Mouse (Mus musculus) telencephalon, adult 2 months (tissue): ENCODE results near the gene Phf3.

Experiments used
- DNase-seq: peaks from one replicate; pipeline ENCODE4 v3.0.0-alpha.2; 2011; ENCODE audit warnings: low read depth, low spot score

Phf3 gene

DNA sequence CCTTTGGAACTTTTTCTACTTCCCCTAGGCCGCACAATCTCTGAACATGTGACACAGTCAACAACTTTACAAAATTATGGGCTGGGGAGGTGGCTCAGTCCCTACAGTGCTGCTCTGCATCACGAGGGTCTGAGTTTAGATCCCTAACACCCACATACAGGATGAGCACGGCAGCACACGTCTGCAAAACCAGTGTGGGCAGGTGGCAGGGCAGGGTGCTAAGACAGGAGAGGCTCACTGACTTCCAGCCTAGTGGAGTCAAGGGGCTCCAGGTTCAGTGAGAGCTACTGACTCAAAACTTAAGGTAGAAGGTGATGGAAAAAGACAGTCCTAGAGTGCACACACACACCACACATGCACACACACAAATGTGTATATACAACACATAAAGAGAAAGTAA lies 40.9 kb downstream of the Phf3 start:
- DNase-seq, result no peak

- DNase-seq, result no peak
Observed at GRCm38 (mm10) chr1:30819414-30819813, 54.3 kb downstream of the Phf3 start.

GRCm38 (mm10) chr1:30815609-30816008 lies 58.1 kb downstream of the Phf3 start:
- DNase-seq, result no peak

- no peak for DNase-seq
Observed at GRCm38 (mm10) chr1:30814987-30815386, 58.7 kb downstream of the Phf3 start.

- no peak for DNase-seq
Observed at GRCm38 (mm10) chr1:30808101-30808699, 65.5 kb downstream of the Phf3 start.

DNA sequence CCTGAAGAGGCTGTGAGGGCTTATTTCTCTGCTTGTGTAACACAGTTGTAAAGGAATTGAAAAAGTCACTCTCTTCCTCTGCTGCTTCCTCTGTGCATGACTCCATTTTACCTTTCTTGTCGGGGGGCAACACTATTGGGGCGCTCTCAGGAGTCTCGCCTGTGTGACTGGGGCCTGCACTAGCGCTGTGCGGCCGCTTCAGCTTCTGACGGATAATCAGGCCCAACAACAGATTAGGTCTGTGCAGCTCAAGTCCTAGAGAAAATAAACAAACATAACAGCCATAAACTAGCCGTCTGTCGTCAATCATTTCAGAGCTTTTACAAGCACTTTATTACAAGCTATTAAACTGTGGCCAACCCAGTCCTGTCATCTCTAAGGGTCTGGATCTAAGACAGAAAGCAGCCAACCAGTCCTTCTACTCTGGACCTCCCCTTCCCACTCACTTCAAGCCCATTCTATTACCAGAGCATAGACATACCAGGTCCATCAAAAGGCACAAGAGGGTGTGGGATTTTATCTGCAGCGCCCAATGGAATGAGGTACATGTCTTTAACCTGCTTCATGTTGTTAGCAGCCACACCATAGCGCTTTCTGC lies 67.9 kb downstream of the Phf3 start:
- no peak for DNase-seq

GRCm38 (mm10) chr1:30804919-30805318 lies 68.8 kb downstream of the Phf3 start:
- no peak for DNase-seq

DNA sequence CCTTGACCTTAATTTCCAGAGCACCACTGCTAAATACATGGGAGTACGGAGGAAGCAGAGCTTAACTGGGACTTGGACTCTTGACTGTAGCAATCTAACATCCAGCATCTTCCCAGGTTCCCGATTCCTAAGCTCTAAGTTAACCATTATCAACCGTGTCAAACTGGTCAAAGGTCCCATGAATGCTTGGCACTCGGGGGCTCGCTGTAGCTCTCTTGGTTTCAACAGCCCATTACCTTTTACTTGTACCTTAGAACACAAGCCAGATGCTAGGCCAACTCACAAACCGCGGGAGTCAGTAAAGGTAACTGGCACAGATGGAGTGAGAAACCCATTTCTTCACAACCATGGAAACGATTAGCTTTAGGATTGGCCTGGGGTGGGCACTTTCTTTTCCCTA lies 71.8 kb downstream of the Phf3 start:
- DNase-seq, result no peak

GRCm38 (mm10) chr1:30799277-30799834 lies 74.4 kb downstream of the Phf3 start:
- no peak for DNase-seq

DNA sequence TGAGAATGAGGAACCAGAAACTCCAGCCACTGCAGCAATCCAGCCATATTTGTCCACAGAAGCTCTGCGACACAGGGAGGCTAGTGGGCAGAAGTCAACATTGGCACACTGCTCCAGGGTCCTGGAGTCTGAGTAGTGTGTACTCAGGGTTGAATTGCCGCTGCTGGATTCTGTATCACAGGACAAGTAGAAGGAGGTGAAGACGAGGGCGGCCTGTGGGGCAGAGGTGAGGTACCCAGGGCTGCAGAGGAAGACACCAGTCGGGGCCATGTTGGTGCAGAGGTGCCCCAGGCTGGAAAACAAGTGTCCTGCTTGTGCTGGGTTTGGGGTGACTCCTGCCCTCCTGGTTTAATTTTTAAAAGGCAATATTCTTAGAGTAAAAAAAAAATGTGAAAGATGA lies 79.1 kb downstream of the Phf3 start:
- no peak for DNase-seq

DNA sequence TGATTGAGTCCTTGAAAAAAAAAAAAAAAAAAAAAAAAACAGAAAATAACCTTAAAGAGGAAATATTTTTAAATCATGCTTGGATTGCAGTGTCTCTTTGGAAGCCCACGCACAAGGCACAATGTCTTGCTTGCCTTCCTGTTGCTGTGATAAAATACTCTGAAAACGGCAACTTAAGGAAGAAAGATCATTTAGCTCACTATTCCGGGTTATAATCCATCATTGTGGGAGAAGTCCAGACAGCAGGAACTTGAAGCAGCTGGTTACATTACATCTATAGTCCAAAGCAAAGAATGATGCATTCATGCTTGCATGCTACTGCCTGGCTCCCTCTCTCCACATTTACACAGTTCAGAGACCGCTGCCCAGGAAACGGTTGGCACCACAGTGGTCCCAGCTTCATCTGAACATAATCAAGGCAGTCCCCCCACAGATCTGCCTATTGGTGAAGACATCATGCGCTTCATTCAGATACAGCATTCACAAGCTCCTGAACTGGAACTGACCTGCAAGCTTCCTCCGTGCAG lies 80.3 kb downstream of the Phf3 start:
- DNase-seq, result peak; percentile 41

DNA sequence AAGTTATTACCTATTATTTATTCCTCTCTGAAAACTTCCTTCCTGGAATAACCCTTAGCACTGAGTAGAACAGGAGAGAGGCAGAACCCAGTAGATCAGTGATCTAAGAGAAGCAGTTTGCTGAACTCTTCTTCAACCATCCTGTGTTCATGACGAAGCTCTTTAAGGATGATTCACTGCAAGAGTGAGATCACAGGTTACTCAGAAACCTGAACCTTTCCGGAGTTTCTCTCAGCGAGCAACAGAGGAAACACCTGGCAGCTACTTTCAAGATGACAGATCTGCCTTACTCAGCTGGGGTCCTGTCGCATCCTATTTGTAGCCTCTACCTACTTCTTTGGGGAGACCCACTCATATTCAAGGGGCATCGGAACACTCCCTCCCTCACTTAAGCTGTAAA lies 80.8 kb downstream of the Phf3 start:
- DNase-seq, result no peak

- DNase-seq, result no peak
Observed at GRCm38 (mm10) chr1:30790220-30790619, 83.5 kb downstream of the Phf3 start.

DNA sequence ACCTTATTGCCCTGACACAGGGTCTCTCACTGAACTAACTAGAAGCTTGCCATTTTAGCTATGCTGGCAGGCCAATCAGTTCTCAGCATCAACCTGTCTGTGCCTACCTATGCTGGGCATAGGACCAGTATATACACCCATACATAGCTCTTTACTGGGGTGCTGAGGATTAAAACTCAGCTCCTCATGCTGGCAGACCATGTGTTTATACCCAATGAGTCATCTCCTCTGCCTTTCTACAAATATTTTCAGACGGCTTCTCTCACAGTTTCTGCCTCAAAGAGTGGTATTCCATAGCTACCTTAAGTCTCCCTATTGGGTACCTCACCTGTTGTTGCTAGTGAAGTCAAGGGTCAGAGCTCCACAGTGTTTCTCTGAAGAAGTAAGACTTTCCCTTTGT lies 84.0 kb downstream of the Phf3 start:
- DNase-seq, result no peak

DNA sequence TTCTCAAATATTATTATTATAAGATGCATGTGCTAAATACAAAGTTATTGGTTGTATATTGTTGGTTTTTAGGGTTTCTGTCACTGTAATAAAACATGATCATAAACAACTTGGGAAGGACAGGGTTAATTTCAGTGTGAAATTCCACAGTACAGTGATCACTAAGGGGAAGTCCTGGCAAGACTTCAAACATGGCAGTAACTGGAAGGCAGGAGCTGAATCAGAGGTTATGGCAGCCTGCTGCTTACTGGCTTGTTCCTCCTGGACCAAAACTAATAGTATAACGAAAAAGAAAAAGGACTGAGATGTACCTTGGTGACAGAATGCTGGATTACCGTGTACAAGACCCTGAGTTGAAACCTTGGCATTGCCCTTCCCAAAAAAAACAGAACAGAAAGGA lies 84.7 kb downstream of the Phf3 start:
- DNase-seq, result no peak

DNA sequence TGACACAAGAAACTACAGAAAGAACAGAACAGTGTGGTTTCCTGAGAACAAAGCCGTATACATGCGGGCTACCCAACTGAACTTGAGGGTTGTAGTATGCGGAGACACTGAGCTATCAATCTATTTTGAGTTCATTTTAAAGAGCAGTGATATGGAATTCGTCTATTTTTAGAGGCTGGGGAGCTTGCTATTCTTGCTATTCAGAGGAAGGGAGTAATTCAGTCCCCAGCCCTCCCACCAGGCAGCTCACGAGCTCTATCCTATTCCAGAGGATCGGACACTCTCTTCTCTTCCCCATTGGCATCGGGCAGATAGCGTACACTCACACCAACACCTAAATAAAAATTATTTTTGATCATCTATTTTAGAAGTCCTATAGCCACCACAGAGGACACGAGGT lies 87.1 kb downstream of the Phf3 start:
- DNase-seq, result no peak

GRCm38 (mm10) chr1:30783741-30784140 lies 90.0 kb downstream of the Phf3 start:
- no peak for DNase-seq

DNA sequence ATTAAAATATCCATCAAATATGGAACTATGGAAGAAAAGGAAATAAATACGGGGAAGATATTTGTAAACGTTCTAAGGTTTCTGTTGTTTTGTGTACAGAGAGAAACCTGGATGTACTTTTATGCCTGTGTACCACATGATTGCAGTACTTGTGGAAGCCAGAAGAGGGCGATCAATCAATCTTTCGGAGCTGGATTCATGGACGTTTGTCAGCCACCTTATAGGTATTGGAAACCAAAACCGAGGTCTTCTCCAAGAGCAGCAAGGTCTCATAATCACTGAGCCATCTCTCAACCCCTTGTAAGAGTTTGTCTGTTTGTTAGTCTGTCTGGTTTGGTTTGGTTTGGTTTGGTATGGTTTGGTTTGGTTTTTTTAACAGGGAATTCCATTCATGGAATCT lies 93.4 kb downstream of the Phf3 start:
- DNase-seq, result no peak

DNA sequence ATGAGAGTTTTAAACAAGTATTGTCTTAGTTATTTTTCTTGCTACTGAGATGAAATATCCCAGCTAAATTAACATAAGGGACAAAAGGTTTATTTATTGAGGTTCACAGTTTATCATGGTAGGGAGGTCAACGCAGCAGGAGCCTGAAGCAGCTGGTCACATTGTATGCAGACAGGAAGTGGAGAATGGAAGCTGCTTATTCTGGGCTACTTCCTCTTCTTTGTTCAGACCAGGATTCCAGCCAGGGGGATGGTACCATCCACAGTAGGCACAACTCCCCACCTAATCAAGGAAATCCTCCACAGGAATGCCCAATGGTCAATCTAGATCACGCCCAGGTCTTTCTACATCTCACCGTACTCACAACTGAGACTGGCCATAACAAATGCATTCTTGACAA lies 94.2 kb downstream of the Phf3 start:
- DNase-seq, result no peak

GRCm38 (mm10) chr1:30778374-30779005 lies 95.2 kb downstream of the Phf3 start:
- DNase-seq, result no peak

GRCm38 (mm10) chr1:30776196-30776595 lies 97.5 kb downstream of the Phf3 start:
- no peak for DNase-seq

- no peak for DNase-seq
Observed at GRCm38 (mm10) chr1:30773662-30774061, 100.1 kb downstream of the Phf3 start.

DNA sequence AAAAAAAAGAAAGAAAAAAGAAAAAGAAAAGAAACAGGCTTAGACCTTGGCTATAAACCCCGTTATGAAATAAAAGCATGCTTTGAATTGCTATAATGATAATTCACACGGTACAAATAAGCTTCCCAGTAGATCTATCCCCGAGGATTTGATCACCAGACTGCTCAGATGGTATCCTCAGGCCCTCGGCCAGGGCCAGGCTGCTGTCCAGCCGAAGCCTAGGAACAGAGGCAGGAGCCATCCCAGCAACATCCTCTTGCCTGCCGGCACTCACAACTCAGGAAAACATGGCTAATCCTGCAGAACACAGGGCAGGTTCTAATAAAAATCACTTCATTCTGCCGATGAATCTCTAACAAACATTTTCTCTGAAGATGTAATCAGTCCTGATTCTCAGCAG lies 100.9 kb downstream of the Phf3 start:
- no peak for DNase-seq
